Mouse (Mus musculus) c-Kit-negative CD71-positive TER-119-positive erythroid progenitor cells, embryonic 14.5 days (primary cell): Measurements from ENCODE around the gene Wdr93.
"Not testable (repeated sequence)": the region's sequence is repeated elsewhere in the genome, so short reads cannot be mapped to it uniquely, and the experiment has no call there.

Source experiments
- DNase-seq: peaks from one replicate; pipeline ENCODE4 v3.0.0-alpha.2; 2013; ENCODE audit warnings: low read depth, low spot score

The Wdr93 gene

DNA sequence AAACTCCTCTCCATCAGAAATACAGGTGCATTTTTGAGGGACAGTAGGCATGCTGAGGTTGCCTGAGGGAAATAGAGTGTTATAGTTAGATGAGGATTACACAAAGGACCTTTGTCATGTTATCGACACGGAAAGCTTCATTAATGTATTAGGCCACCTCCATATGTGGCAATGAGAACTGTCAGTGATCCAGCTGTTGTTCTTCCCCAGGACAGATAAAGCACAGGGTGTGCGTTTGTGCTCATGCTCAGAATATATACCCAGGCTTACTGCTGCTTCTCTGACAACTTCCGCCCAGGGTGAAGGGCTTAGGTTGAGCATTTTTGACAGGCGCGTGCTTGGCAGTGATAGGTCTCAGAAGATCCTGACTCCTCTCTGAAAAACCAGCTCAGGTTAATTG, 6.5 kb downstream of the Wdr93 start:
- no peak for DNase-seq

DNA sequence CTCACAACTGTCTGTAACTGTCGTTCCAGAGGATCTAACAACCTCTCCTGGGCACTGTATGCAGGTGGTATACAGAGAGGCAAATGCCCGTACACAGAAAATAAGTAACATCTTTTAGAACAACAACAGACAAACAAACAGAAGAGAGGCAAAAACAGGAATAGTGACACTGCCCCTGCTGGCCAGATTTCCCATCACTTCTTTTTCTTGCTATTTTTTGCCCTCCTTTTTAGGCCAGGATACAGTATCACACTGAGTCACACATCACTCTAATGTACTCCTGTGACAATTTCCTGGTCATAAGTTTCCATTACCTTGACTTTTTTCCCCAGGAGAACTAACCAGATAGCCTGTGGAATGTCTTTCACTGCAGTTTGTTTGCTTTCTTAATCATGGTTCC, 13.4 kb downstream of the Wdr93 start:
- no peak for DNase-seq

DNA sequence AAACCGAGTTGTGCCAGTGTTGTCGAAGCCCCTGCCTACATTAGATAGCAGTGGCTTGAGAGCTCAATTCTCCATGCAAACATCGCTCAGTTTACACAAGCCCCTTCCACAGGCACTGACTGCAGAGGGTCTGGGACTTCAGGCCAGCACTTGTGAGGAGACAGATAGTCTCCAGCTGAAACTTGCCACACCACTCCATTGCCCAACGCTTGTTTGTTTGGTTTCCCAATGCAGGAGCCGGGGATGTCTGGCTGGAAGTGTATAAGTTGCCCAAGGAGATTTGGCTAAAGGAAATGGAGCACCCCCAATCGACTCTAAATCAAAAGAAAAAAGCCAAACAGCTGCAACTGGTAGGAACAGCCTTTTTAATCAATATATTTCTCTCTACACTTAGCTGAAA, 15.2 kb downstream of the Wdr93 start:
- no peak for DNase-seq

DNA sequence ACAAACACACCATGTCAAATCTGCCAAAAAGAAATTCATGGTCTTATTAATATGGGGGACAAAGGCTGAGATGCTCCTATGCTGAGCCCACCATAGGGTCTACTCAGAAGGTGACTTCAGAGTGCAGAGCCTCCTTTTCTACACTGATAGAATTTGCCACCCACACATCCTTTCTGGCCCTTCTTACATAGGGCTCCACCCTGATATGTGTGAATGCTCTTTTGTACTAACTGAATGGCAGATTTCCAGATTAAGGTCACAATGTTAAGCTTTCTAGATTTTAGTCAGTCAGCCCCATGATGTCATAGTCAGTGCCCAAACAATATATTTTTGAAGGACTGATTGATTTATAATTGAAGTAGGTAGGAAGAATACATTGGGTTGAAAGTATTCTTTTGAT, 16.8 kb downstream of the Wdr93 start:
- DNase-seq: no peak

DNA sequence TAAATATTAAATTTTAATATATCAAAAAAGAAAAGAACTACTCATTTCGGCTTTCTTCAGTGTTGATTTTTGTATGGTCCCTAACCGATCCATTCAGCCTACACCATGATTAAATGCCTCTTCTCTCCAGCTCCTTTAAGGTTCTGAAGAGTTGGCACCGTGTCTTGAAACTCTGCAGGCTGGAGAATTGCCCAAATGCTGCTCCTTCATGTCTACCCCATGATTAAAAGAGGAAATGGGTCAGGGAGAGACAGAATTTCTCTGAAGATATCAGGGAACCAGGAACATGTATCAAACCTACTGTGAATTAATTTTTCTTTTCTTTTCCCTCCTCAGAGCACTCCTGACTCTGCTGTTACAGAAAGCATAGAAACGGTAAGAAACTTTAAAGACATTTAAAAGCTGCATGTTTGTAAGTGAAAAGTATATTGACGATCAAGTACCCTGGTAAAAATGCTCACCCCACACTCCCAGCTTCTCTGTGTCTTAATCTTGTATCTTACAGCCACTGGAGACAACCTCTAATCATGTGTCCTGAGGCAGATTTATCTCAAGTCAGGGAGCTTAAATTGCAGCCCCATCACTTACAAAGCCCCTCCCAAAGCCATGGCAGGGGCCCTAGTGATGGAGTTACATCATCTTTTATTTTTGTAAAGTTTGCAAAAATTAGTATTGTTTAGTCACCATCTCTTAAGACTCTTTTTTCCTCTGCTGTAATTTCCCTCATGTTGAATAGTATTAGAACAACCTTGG, 18.3 kb downstream of the Wdr93 start:
- no peak for DNase-seq

DNA sequence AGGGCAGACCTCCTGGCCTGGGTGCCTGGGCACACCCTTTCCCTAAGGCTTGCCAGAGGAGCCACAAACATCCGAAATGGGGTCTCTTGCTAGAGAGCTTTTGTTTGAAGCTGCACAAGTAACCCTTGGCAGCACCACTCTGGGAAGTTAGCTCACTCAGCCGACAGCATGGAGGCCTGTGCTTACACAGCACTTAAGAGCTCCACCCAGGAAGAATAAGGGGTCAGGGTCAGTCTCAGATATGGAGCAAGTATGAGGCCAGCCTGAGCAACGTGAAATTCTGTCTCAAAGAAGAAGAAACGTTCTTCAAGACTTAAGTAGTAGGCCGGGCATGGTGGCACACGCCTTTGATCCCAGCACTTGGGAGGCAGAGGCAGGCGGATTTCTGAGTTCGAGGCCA, 19.1 kb downstream of the Wdr93 start:
- DNase-seq: no peak

DNA sequence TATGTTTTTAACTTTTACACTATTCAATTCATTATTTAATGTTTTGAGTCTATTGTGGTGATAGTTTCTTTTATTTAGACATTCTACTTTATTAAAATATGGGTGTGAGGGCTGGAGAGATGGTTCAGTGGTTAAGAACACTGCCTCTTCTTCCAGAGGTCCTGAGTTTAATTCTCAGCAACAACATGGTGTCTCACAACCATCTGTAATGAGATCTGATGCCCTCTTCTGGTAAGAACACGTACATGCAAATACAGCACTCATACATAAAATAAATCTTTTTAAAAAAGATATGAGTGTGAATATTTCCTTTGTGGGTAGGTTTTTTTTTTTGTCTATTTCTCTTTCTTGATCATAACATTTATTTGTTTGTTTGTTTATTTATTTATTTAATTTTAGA, 23.0 kb downstream of the Wdr93 start:
- no peak for DNase-seq

DNA sequence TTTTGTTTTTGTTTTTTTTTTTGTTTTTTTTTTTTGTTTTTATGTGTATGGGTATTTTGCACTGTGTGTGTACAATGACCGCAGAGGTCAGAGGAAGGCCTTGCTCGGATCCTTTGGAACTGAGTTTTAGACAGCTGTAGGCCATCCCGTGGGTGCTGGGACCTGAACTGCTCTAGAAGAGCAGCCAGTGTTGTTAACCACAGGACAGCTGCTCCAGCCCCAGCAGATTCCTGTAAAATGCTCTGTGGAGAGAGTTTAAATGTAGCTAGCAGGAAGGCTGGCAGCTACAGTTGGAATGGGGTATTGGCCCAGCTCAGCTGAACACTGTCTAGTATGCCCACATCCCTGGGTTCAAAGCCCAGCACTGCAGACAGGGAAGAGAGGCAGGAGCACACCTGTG, 26.7 kb downstream of the Wdr93 start:
- no peak for DNase-seq

DNA sequence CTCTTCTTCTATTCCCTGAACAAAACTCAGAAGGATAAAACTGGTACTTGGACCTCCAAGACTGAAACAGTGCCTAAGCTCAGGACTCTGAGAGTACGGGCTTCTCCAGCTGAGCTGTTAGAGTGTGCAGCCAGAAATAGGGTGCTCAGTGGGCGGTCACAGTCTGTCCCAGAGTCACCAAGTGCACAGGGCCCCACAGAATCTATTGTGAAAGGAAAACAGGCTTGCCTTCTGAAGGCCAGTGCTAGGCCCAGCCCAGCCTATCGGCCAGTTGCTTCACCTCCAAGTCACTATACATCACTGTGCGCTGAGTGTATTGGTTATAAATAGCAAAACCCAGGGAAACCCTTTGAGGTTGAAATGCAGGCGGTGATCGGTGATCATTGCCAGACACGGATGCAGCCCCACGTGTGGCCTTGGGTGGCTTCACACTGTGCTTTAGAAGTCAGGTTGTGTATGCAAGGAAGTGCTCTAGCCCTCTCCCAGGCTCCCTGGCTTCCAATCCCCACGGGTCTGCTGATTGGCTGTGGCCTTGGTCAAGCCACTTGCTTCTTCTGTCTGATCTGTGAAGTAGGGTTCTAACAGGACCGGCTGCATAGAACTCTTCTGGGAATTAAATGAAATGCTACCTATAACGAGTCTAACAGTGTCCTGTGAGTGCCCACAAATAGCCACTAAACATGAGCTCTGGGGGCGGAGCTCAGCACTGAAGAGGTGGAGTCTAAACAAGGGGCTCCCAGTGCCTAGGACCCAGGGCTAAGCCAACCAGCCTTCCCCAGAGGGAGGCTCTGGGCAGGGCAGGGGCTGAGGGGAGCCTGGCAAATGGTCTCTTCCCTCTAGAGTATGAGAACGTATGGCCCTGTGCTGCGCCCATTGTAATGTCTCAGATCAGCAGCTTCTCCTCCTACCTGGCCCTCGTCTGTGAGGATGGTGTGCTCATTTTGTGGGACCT, 28.9 kb downstream of the Wdr93 start:
- DNase-seq: no peak

DNA sequence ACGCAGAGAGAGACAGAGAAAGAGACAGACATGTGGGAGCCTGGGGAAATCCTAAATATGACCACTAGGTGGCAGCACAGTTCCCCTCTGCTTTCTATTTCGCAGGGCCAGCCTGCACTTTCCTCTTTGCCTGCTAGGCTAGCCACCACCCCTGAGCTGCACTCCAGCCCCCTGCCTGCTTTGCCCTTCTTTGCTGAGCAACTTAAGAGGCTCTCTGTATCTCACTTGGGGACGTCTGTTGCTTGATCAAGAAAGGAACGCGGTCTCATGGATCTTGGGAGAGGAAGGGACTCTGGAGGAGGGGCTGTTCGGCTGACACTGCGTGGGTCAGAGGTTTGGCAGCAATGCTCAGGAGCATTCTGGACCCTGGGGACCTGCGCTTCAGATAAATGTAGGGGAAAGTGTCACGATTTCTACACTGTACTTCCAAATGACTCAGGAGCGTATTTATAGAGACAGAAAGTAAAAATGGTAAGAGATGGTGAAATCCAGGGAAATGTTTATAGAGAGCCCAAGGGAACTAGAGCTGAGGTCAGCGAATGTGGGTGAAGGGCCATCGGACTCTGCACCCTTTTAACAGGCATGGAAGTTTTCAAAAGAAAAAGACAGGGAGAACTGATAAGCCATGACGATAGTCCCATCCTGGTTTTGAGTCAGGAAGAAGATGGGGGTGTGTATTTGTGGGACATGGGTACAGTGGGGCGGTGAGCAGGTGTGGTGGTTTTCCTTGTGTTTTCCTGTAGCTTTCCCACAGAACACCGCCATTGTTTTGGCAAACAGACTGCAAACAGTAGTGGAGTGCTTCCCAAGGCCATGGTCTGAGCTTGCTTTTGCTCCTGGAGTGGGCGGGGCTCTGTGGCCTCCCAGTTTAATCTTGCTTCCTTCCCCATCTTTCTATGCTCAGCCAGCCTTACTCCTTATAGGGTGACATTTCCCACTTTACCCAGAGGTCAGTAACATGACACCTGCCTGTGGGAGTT, 38.0 kb downstream of the Wdr93 start:
- DNase-seq: peak; percentile 32

DNA sequence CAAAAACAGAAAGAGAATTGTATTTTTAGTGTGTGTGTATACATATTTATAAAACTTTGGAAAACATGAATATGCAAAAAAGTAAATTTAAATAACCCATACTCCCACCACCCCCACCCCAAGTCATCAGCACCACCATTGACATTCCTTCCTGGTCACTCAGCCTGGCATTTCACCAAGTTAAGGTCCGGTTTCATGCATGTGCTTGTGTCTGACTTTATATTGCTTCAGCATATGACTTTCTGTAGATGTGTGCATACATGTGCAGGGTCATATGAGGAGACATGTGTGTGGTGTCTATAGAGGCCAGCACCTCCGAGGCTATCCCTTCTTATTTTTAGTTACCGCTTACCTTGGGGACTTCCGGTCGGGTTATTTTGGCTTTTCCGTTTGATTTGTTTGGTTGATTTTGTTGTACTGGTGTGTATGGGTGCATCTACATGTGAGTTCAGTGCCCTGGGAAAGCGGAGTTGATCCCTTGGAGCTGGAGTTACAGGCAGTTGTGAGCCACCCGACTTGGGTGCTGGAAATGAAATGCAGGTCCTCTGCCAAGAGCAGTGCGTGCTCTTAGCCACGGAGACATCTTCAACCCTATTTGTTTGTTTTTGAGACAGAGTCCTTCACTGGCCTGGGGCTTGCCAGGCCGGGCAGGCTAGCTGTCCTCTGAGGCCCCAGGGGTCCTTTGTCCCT, 39.0 kb downstream of the Wdr93 start:
- DNase-seq: no peak

DNA sequence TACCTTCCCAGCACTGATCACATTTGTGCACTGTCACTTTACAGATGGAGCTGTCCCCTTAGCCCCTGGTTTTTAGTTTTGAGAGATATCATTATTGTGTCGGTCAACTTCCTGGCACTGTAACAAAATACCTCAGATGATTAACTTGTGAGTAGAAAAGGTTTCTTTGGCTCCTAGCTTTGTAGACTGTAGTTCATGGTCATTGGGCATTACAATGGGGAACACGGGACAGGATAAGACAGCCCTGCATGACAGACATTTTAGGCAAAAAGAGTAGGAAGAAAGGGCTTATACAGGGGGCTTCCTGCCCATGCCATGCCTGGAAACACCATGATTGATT, 39.5 kb downstream of the Wdr93 start:
- no peak for DNase-seq

DNA sequence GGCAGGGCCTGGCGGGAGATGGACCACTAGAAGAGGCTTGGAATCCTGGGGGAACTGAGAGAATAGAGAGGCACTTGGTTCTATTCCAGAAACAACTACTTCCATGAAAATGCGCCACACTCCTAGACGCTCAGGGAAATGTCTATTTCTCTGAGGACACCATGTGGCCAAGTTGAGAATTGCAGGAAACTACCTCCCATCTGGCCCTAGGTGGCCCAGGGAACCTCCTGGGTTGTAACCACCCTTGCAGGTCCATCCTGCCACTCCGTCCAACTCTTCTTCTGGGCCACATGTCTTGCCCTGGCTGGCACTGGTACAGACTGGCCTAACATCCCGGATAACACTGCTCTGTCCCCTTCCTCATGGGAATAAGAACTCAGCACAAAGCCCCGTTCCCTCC, 43.3 kb downstream of the Wdr93 start:
- peak; percentile 20 for DNase-seq

DNA sequence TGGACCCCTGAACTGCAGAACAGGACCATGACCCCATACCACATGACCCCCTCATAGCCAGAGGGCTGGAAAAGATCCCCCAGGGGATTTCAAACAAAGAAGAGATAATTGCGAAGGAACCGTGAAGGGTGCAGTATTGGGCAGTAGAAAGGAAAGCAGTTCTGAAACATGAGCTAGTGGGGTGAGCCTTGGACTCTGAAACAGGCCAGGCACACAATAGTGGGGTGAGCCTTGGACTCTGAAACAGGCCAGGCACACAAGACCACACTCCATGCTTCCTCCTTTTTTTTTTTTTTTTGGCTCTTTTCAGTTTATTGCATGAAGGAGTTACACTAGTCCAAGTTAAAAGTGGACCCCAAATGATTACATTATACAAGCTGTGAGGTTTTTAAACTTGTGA, 46.8 kb downstream of the Wdr93 start:
- DNase-seq: not testable (repeated sequence)

DNA sequence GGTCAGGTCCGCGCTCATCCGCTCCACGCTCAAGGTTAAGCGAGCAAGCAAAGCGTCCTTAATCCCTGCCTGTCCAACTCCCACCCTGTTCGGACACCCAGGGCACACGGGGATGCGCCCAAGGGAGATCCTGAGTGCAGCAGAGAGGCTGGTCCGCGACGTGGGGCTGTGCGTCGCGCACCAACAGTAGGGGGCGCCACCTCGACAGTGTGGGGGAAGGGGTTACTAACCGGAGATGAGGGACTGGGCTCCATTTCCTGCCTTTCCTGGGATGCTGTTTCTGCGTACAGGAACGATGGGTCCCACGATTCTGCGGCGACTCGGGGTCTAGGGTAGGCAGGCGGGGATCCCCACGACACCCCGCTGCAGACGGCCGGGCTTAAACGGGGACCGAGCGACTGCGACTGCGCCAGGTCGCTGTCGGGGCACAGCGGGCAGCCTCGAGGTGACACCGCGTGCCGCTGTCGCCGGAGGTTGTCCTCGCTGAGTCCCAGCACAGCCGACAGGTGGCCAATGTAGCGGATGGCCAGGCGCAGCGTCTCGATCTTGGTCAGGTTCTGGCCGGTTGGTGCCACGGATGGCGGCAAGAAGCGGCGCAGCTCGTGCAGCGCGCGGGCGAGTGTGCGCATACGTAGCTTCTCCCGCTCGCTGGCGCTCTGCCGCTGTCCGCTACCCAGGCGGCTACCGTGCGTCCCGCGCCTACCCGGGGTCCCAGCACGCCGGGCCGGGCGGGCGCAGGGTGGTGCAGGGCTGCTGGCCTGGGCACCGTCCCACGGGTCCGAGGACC, 49.9 kb downstream of the Wdr93 start:
- no peak for DNase-seq

DNA sequence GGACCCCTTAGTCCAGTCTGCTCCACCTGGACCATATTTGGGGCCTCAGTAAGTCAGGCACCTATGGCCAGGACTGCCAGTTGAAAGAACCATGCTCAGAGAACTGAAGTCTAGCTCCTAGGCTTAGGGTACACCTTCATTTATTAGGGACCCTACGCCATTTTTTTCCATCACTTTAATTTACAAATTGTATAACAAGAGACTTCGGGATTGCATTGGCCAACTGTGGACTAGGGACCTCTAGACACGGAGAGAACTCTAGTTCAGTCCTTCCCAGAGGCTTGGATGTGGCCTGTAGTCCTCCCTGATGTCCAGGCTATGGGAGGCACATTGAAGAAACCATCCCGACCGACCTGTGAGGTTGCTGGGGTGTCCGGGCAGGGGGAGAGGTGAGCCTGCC, 50.7 kb downstream of the Wdr93 start, which contains the start of gene Mesp1:
TSS of gene Mesp1 (minus strand) at position 101 of the 400 bp plus-strand sequence.
- DNase-seq: no peak

DNA sequence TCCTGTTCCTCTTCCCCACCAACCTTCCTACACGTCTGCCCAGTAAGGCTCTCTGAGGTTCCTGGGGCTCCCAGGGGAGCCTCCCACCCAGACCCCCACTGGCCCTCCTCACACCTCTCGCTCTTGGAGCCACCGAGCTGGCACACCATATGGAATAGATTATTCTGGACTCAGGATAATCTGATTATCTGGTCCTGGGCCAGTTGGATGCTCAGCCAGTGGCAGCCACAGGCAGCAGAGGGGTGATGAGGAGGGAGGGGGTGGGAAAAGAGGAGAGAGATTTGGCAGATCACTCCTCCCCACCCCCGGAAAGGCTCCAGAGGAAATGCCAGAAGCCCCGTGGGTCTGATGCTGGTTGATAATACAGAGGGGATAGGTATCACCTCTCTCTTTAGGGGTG, 55.6 kb downstream of the Wdr93 start:
- no peak for DNase-seq

DNA sequence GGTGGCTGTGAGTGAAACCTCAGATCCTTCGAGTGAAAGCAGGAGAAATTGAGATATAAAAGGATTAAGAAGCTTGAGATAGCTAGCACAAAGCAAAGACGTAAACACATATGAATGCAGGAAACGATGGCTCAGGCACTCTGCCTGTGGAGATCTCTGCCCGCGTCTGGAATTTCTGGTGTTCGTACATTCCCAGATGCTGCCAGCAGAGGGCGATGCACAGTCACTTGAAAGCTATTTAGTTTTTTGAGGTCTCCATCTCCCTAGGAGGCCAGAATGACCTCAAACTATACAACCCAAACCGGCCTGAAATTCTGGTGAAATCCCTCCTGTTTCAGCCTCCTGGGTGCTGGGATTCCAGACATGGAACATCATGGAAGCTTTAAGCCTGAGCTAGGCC, 56.1 kb downstream of the Wdr93 start:
- DNase-seq: peak; percentile 12

DNA sequence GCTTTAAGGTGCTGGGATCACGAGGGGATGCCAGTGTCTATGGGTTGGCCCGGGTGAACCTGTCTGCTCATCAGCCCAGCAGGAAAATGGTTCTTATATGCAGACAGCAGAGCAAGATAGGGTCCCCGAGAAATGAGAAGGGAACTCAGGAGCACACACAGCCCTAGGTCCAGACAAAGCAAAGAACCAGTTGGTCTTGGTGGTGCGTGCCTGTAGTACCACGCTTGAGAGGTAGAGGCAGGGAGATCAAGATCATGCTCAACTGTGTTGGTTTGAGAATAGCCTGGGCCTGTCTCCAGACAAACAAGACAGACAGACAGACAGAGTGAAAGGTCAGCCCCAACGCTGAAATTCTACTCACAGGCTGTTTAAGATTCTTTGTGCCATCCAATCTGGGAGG, 56.5 kb downstream of the Wdr93 start:
- DNase-seq: no peak

DNA sequence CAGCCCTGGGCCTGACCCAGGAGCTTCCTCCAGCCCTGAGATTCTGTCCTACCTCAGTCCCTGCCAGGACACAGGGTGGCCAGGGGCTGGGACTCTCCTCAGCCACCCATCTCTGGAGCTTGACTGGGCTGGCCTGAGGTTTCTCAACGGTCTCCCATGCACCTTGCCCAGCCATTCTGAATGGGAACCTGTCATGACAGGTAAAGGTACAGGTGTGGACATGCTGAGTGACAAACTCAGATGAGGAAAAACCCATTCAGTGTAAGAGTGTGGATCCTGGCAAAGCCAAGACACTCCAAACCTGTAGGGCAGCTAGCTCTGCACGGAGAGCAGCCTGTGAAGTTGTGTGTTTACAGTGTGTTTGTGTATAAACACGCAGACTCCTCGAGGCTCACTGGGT, 57.4 kb downstream of the Wdr93 start:
- no peak for DNase-seq
